Mouse (Mus musculus): ENCODE results near the gene Sgsm3.

The Sgsm3 gene

DNA sequence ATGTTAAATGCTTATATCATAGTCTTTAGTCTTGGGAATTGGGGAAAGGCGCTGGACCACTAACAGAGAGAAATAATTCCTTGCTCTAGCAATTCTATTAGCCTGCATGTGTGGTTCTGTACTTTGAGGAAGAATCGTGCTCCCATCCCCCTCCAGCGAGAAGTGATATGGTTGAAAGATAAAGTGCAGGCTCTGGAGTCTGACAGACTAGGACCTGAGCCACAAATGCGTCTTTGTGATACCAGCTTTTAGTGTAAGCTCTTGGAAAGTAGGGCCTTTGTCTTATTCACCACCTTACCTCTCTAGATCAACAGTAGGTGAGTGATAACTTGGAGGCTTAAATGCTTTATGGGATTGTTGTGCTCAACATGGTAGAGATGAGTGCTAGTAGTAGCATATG, 3.6 kb downstream of the Sgsm3 start:
- no peak for DNase-seq

DNA sequence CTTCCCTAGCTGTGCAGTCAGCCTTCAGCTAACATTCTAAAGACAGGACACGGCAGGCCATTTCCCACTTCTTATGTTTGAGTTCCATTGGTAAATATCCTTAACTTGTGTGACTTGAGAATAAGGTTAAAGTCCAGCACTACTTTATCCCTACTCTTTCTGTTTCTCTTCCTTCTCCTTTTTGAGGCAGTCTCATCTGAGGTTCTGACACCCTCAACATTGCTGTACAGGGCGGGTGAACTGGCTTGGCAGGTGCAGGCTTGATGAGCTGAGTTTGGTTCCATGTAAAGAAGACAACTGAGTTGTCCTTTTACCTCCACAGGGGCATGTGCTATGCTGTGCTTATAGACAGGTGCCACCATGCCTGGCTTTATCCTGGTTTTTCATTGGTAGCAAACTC, 5.7 kb downstream of the Sgsm3 start:
- no peak for DNase-seq

DNA sequence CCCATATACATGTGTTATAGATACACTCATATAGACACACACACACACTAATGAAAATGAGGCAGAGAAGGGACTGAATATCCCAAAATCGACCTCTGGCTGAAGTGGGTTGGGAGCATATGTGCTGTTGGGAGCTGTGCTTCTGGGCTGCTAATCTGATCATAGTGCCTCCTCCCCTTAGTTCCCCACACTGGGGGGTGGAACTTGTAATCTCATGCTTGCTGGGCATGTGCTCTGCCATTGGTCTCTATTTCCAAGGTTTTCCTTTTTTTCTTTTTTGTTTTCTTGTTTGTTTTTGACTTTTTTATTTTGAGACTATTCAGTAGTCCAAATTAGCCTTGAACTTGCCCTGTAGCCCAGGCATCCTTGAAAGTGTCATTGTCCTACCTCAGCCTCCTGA, 10.8 kb downstream of the Sgsm3 start:
- no peak for DNase-seq

DNA sequence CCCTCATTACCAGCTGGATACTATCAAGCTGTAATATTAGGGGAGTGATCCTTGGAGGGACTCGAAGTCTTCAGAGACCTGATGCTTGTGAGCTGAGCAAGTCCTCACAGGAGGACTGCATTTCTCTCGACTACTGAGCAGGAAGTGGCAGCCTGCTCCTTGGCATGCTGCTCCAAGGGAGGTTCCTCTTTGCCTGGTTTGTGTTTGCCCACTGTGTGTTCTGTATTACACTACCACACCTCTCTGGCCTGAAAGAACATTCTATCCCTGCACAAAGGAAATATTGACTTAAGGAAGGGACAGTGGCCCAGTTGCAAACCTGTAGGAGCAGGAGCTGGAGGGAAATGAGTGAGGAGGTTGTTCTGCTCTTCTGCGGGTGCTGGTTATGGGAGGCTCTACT, 12.1 kb downstream of the Sgsm3 start:
- DNase-seq = peak; percentile 45

DNA sequence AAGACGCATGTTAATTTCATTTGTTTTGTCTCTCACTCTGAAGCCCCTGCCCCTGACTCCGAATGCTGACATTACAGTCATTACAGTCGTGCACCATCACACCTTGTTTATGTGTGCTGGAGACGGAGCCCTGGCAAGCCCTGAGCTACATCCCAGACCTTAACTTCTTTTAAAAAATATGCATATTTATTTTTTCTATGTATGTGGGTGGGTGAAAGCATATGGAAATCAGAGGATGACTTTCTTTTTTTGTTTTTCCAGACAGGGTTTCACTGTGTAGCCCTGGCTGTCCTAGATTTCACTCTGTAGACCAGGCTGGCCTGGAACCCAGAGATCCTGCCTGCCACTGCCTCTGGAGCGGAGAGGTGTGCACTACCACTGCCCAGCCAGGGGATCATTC, 17.4 kb downstream of the Sgsm3 start:
- DNase-seq = no peak

DNA sequence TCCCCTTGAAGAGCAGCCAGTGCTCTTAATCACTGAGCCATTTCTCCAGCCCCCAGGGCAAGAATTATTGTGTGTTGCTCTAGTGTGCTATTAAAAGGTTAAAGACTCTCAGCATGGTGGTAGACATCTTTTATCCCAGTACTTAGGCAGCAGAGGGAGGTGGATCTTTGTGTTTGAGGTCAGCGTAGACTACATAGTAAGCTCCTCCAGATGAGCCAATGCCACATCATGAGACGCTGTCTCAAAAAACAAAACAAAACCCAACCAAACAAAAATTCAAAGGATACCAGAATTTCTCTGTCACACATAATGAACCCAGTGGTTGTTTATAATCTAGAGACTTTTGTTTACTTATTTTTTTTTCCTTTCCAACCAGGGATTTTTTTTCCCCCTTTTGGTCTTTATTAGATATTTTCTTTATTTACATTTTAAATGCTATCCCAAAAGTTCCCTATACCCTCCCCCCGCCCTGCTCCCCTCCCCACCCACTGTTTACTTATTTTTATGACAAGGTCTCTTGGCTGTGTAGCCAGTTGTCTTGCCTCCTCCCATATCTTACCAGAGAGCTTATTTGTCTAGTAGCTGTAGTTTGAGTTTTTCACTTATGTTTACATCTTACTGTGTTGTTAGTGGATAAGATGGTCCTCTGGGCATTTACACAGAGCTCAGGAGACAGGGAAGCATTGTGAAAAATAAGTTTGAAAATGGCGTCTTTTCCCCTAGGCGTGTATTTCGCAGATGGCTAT, 18.7 kb downstream of the Sgsm3 start:
- DNase-seq = no peak

DNA sequence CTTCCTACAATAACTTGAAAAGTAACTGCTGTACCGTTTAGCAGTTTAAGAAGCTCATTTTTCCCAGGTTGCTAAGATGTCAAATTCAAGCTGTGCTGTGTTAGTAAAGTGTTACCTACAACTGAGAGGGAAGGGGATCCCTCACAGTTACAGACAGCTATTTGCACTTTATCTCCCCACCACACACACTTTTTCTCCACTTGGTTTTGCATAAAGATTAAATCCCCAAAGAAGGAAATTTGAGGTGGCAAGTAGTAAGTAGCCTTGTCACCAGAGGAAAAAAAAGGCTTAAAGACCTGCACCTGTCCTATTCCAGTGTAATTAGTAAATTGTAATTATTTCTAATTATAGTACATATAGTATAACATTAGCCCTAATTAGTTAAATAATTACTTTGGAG, 19.5 kb downstream of the Sgsm3 start:
- no peak for DNase-seq

DNA sequence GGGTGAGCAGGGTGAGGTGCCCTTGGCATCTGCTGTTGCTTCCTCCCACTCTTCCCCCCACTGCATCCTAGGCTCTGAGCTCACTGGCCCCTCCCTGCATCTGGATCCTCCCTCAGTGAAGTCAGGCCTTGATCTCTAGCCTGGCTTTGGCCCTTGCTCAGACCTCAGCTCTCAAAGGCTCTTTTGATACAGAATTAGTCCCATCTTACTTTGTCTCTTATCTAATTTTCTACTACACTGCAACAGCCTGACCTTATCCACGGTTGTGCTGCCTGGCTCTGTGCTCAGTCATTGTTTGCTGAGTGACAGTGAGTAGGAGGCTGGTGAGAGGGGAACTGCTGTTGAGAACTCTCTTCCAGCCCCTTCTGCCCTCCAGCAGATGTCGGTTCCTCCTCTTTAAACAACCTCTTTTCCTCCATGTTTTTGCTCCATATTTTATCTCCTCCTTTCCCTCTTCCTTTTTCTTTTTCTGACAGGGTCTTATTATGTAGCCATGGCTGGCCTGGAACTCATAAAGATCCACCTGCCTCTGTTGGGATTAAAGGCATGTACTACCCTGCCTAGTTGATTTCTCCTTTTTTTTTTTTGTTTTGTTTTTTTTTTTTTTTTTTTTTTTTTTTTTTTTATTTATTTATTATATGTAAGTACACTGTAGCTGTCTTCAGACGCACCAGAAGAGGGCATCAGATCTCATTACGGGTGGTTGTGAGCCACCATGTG, 23.0 kb downstream of the Sgsm3 start:
- no peak for DNase-seq

DNA sequence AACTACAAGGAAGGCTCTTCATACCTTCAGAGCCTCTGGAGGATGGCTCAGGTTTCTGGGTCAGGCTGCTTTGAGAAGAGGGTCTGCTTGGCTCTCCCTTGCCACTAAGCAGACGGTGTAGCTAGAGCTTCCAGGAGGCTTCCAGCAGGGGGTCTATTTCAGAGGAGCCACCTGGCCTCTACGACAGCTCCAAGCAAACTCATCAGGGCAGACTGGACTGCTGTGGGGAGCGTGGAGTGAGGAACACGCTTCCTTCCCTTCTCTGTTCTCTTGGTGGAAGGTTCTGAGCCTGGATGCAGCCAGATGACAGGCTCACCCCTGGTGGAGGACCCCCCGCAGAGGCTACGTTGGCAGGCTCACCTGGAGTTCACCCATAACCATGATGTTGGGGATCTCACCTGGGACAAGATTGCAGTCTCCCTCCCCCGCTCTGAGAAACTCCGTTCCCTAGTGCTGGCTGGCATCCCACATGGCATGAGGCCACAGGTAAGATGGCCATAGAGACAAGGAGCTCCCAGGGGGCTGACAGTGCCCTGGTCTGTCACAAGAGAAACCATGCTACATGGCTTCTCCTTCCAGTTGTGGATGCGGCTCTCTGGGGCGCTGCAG, 28.7 kb downstream of the Sgsm3 start:
- no peak for DNase-seq

DNA sequence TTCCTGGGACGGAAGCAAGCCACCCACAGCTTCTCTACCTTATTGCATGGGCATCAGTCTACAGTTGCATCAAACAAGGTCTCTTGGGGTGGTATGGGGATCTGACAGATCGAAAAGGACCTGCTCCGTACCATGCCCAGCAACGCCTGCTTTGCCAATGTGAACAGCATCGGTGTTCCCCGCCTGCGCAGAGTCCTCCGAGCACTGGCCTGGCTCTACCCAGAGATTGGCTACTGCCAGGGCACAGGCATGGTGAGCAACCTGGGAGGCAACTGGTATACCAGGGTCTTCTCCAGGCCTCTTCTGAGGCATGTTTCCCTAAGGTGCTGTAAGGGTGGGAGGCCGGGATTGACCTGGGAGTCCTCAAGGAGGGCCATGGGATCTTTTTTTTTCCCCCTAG, 29.8 kb downstream of the Sgsm3 start:
- no peak for DNase-seq

DNA sequence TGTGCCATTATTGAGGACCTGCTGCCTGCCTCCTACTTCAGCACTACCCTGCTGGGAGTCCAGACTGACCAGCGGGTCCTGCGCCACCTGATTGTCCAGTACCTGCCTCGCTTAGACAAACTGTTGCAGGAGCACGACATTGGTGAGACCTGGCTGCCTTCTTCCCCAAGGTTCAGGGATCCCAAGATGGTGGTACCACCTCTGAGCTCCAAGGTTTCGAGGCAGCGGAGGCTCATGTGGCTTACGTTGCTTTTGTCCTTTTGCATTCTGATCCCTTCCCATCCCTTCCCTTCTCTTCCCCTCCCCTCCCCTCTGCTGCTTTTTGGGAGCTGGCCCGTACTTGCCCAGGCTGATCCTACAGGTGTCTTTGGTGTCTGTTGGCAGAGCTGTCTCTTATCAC, 30.3 kb downstream of the Sgsm3 start:
- no peak for DNase-seq

DNA sequence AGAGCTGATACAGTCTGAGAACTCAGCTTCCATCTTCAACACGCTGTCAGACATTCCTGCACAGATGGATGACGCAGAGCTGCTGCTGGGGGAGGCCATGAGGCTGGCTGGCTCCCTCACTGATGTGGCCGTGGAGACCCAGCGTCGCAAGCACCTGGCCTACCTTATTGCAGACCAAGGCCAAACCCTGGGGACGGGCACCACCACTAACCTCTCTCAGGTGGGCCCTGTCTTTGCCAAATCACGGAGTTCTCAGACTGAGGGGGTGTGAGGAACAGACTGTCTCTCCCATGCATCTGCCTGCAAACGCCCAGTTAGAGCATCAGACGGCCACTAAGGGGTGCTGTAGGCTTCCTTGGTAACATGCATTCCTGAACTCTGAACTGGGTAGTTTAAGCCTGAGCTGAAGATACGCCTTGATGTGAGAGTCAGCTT, 31.1 kb downstream of the Sgsm3 start:
- peak; percentile 55 for DNase-seq

DNA sequence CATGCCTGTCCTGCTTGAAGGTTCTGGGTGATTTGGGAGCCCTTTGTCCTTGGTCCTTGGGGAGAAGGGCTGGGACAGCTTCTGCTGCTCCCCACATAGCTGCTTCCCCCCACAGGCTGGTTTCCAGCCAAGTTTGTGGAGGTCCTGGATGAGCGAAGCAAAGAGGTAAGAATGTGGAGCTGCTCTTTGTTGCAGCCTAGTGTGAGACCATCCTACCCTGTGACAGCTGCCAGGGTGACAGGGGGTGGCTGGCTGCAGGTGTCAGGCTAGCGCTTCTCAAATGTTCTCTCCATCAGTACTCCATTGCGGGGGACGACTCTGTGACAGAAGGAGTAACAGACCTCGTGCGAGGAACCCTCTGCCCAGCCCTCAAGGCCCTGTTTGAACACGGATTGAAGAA, 32.5 kb downstream of the Sgsm3 start:
- no peak for DNase-seq

DNA sequence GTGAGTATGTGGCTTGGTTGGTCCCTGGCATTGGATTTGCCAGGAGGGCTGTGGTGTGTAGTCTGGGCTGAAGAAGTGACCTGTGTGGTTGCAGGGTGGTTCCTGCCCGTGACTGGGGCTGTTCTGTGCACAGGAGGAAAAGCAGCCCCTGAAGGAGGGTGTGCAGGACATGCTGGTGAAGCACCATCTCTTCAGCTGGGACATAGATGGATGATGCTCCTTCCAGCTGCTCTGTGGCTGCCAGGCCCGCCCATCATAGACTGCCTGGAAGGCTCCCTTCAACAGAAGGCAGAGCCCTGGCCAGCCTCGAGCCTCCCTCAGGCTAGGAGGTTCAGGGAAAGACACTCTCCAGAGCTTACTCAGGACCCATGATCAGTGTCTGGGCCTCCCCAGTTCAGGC, 34.0 kb downstream of the Sgsm3 start:
- no peak for DNase-seq

DNA sequence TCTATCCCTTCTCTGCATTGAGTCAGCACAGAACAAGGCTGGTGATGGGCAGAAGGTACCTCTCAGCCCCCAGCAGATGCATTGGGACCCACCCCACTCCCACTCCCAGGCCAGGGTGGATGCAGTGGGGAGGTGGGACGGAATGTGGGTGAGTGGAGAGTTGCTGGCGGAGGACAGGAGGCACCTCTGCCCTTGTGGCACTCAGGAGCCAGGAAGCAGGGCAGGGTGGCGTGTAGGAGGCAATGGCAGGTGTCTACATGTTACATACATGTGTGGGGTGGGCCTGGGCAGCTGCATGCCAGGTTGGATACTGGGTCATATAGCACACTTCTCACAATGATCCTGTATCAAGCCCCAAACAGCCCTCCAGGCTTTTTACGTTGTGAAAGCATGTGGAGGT, 34.8 kb downstream of the Sgsm3 start:
- no peak for DNase-seq

DNA sequence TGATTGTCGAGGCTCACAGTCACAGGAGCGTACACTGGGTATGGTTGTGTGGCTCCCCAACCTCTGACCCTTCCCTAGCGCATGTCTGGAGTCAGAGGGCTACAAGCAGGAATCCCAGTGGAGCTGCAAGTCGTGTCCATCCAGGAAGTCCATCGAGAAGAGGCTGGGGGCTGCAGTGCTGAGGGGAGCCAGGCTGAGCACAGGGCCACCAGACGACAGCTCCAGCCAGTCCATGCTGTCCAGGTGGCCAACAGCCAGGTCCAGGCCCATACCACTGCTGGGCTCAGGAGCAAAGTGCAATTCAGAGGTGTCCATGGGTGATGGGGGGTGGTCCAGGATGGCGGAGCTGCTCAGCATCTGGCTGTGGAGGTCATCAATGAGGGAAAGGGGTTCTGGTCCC, 35.6 kb downstream of the Sgsm3 start:
- no peak for DNase-seq

DNA sequence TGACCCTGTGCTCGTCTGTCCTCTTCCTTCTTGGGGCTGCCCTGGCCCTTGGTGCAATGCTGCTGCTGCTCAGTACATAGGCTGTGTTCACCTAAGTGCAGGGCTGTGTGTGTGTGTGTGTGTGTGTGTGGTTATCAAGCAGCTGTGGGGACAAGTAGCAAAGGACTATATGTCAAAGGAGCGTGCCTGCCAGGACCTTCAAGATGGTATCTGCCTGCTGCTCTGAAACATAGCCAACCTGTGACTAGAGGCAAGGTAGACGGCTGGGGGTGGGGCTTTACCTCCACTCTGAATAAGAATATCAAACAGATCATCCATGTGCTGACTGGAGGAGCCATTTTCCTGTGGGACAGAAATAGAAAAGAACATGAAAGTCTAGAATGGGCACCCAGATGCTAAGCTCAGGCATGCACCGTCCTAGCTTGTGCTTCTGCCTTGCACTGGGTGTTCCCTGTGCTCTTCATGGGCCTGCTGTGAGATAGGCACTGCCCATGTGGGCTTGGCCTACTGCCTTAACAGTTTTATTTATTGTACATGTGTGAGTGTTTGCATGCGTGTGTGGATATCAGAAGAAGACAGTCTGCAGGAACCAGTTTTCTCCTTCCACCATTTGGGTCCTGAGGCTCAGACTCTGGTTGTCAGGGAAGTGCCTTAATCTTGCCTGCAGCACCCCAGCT, 37.6 kb downstream of the Sgsm3 start:
- no peak for DNase-seq

DNA sequence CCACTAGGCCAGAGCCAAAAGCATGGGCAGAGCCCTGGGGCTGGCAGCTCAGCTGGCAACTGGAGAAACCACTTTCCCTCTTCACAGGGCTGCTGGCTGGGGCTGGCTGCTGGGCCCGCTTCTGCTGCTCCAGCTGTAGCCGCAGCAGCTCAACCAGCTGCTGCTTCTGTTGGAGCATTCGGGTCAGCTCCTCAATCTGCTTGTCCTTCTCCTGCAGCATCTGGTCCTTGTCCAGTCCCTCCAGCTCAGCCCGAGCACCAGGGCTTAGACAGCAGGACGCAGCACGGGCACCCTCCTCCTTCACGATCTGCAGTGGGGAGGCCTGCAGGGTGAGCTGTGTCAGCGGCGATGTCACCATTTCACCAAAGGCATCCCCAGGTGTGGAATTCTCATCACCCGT, 38.9 kb downstream of the Sgsm3 start:
- DNase-seq = peak; percentile 42

DNA sequence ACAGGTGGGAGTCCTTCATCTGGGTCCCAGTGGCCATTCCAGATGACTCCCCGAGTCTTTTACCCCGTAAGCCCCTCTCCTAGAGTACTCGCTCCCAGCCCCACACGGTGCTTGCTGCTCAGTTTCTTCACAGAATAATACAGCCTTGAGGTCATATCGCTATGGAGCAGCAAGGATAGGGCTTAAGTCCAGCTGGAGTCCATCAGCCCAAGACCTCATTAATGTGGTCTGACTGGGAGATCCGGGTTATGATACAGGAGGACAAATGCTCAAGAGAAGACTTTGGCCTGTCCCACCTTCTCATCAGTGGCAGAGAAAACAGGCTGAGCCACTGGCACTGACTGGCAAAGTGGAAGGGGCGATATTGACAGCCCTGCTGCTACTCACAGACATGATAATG, 39.7 kb downstream of the Sgsm3 start:
- peak; percentile 58 for DNase-seq

DNA sequence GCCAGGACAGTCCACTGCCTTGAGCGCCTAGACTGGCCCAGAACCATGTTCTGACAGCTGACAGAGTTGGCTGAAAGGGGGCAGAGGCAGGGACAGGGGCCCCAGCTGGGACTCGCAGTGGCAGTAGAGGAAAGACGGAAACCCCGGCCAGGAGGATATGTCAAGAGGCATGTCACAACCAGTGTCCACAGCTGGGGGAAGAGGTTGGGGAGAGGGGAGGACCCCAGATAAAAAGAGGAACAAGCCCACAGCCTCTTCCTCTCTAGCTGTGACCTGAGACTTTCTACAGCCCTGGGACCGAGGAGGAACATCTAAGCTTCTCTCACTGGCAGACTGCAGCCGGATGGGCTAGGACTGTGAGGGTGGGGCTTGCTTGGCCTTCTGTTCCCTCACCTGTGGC, 43.8 kb downstream of the Sgsm3 start:
- no peak for DNase-seq

DNA sequence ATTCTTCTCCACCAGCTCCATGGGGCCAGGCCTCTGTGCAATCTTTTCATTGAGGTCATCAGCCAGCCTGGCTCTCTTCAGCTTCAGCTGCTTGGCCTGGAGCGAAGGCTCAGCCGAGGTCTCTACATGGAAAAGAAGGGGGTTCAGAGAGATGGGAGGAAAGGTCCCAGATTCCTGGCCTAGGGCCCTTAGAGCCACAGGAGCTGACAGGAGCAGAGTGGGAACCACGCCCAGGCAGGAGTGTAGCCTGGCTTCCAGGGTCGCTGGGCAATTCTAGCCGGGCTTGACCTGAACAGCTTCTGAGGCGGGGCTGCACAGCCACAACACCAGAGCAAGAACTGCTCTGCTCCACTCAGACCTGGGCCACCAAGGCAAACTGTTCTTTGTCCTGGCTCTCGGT, 44.9 kb downstream of the Sgsm3 start:
- DNase-seq = no peak

DNA sequence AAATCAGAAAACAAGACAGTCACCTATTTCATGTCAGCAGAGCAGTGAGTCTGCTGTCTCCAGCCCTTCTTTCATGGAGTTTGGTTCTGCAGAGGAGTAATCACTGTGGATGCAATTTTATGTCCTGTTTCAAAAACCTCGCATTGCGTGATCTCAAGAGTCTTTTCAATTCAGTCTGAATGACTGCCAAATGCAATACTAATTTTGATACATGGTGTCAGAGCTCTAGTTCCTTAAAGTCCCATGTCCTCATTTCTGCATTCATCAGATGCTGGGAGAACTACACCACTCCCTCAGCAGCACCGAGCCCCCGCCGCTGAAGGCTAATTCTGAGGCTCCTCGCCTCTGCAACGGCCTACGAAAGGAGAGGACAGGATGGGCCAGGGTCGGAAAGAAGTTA, 46.3 kb downstream of the Sgsm3 start:
- DNase-seq = no peak

DNA sequence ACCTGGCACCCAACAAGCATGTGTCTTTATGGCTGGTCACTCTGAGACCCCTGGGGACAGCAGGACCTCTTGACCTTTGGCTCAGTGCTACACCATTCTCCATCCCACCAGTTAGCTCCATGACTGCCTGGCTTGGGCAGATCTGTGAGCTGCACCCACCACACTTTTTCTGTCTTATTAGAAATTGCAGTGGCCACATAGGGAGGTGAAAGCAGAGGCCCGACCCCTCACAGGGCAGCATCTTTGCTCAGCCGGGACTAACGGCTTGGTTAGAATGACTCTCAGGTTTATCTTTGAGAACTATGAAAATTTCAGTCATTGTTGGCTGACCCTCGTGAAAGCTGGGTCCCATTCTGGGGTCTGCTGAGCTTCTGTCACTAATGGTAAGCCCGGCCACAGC, 49.3 kb downstream of the Sgsm3 start:
- DNase-seq = no peak
